Mouse (Mus musculus) right cerebral cortex, adult 2 months (tissue): ENCODE data around the gene Atl2.

ENCODE experiments used
- DNase-seq, 2 experiments: peaks; one replicate each; pipeline ENCODE4 v3.0.0; 2021 to 2022; ENCODE audit warnings: low spot score in 2 of 2

Atl2 gene

DNA sequence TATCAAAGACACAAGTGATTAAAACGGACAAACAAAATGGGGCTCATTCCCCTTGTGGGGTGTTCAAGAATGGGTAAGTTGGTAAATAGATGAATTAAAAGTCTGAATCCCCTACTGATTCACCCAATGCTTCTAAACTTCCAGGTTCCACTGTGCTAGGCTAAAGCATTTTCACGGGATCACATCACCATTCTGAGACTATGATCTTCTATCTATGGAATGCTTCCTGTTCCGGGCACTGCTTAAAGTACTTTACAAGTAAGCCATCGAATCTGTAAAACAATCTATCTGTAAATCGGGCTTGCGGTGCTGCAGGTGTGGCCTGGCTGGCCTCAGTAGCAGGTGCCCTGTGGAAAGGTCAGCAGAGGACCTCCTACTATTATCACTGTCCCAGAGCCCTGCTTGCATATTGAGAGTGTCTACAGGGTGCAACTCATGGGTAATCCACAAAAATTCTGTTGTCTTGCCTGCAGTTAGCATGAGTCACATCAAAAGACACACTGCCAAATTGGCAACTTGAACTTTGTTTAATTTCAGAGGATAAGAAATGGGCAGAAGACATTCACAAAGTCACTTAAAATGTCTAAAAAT lies 2.3 kb upstream of the Atl2 start:
- DNase-seq: no peak

DNA sequence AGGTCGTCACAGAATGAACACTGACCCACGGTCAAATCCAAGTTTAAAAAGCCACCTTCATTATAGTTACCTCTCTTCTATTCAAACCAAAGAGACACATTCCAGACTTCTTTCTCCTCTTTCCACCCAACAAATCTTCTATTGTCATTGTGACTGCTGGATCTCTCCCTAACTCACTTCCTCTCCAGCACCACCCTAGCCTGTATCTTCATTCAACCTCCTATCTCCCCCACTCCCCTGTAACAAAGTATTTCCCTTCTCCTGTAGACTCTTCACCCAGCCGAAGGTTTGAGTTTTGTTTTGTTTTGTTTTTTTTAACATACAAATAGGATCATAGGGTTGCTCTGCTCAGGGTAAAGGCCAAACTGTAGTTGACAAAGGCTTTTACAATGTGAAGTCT lies 1.7 kb upstream of the Atl2 start:
- DNase-seq: no peak

DNA sequence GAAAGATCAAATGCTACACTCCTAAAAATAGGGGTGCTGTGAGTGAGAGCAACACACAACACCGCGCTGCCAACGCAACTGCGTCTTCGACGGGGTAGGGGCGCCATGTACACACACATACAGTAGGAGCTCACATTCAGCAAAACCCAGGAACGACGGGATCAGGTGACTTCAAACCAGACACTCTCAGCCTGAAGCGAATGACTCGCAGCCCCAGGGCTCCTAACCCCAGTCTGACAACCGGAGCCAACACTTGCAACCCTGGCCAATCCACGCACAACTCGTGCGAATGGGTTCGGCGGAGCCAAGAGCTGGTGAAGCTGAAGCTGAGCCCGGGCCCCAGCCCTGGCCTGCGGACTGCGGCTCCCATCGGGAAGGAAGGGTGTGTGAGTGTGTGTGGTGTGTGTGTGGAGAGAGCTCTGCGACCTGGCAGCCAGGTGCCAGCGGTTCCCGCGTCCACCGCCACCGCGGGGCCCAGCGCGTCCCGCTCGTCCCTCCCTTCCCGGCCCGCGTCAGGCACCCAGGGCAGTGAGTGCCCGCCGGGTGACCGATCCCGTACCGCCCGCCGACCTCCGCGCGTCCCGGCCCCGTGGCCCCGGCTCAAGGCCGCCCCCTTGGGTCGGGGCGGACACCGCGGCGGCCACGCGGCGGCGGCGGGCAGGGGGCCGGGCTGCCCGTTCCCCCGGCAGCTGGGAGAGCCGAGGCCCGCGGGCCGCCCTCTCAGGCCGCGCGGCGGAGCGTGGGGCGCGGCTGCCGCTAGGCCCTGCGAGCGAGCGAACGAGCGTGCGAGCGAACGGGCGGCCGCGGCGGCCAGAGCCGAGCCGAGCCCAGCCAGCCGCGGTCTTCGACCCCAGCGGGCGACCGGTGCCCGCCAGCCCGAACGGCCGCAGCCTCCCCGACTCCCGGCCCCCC lies 696 bp downstream of the Atl2 start:
- DNase-seq: peak; percentile 55 to 72

DNA sequence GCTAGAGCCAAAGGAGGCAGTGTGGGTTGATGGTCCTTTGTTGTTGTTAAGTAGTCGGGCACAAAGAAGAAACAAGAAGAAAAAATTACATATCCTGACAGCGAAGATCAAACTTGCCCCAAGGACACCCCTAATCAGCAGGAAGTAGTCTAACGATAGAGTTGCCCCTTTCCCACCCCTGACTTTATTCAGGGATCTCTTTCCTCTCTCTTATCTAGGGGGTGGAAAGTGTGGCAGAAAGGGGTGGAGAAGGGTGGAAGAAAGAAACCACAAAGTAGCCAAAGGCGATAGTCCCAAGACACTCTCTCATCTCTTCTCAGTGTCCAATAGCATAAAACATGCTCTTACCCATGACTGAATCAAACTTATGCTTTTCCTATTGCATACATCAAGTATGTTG lies 1.9 kb downstream of the Atl2 start:
- no peak for DNase-seq

DNA sequence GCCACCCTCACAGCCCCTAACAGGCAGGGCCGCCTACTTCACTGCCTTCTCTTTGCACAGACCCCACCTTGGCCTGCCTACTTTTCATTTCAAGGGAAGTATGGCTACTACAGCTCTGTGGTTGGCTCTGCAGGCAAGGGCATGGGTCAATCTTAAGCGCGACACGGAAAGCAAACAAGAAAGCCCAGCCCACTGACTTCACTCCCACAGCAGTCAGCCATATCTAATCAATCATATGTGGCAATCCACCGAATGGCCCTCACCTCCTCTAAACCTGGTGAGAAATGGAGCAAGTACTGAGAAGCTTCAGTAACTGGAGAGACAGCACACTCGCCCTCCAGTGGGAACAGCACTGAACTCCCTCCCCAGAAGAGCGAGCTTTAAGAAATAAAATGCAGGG lies 4.0 kb downstream of the Atl2 start:
- no peak for DNase-seq

DNA sequence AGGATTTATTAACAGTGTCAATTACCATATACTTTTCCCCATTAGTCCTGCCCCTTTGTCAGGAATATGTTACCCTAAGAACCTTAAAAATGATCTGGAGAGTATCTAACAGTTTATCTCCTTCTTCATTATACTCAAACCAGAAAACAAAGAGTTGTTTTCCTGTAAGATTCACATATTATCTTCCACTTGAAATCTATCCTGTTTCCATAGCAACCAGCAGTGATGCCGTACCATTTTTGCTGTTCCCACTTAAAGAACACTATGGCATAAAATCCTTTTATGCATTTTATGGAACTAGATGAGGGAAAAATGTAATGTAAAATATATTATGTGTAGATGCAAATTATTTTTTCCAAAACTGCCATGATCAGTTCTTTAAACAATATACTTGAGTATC lies 8.0 kb downstream of the Atl2 start:
- DNase-seq: no peak

DNA sequence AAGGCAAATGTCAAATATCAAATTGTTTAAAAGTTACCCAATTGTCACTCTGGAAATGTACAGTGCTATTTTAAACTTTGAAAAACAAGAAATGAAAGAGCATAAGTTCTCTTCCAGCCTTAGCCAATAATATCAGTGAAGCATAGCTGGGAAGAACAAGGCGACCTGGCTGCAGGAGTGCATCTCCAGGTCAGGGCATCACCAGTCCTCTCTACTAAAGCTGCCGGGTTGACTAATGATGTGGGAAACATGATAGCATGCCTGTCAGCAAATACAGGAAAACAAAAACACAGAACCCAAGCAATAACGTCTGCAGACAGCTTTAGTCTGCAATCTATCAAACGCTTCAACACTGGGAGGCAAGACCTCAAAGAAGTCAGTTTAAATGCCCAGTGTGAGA lies 12.7 kb downstream of the Atl2 start:
- DNase-seq: no peak

DNA sequence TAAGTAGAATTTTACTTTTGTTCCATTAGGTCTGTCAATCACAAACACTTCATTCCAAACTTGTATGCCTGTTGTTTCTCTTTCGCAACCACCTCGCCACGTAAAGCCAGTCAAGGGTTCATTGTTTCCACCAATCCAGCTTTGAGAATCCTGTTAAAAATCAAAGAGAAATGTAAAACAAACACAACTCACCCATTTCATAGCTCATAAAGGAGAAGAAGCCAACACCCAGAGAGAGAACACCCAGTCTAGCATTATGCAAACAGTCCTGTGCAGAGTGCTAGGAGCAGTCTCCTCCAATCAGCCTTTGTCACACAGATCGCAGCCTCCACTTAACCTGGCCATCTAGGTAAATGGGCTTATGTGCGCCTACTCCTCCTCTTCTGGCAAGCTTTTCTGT lies 30.9 kb downstream of the Atl2 start:
- DNase-seq: no peak

DNA sequence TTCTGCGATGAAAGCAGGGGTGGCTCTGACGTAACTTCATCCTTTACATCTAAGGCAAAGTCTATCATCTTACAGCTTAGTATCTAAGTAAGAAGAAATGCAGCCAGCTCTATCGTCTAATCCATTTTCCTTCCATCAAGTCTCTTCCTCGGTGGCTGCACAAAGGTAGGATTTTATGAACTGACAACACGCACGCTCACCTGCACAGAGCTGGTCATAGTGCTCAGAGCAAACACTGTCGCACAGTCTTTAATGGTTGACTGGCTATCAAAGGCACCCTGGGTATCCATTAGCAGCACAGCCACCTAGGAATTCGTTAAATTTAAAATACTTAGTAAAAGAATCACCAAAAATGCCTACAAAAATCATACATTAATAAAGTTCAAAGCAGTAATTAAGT lies 31.4 kb downstream of the Atl2 start:
- no peak for DNase-seq

DNA sequence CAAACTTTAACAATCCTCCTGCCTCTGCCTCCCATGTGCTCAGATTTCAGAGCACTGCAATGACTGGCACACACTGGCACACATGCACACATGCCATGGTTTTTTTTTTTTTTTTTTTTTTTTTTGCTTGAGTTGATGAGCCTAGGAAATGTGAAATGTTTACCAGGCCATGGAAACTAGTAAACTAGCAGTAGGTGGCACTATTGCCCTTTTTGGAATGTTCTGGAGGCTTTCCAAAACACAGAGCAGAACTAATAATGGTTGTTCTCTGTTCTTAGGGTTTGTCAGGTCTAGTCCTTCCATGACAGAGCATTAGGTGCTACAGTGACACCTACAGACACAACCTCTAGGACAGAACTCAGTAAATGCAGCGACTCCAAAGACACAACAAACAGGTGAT lies 33.9 kb downstream of the Atl2 start:
- no peak for DNase-seq

DNA sequence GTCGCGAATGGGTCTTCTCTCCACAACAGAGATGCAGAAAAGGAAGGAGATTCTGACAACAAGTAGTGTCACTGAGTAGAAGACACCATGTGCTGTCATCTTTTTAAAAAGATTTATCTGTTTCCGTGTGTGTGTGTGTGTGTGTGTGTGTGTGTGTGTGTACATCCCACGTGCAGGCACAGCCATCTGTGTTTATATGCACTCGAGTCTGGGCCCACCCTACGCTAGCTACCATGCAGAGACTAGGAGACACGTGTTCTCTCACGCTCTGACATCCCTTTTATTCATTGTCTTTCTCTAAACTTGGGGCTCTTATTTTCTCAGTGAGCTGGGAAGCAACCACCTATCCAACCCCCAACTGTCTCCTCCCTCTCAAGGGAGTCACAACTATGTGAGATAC lies 40.4 kb downstream of the Atl2 start:
- DNase-seq: peak; percentile 22 to 27

DNA sequence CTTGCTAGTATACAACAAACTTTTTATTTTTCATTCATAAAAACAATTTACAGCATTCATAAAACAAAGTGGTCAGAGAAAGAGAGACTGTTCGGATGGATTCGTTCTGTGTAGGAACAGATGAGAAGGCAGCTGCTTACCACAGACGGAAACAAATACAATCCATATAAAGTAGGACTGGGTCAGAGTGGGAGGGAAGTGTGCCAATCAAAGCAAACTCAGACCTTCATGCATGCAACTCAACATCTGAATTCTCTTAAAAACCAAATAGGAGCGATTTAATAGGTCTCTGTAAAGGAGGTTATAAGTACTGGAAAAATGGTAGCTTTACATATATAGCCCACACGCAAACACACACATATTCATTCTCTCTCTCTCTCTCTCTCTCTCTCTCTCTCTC lies 47.5 kb downstream of the Atl2 start:
- DNase-seq: no peak

DNA sequence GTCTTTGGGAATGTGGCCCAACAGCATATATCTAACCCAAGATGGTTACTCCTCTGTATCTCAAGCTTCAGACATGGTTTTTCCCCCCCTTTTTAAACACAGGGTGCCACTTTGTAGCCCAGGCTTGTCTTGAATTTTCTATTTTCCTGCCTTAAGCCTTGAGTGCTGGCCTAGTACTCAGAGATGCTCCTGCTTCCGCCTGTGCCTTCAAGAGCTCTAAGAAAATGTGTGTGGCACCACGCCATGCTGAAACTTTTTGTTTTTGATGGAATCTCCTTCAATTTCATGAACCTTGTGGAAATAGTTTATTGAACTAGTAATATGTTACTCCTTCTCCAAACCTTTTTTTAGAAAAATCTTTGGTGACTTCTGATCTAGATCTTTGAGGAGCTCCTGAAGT lies 49.7 kb downstream of the Atl2 start:
- no peak for DNase-seq

DNA sequence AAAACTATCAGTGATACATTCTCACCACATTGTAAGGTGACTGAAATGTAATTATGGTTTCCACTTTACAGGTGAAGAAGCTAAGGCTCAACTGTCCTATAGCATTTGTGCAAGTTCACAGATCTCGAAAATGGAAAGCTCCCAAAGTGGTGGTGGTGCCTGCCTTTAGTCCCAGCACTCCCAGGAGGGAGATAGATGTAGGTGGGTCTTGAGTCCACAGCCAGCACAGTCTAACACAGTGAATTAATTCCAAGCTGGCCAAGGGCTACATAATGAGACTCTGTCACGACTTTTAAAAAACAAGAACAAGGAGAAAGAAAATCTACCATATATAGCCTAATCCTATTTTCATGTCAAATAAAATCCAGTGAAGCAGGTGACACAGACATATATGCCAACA lies 50.2 kb downstream of the Atl2 start:
- DNase-seq: no peak

DNA sequence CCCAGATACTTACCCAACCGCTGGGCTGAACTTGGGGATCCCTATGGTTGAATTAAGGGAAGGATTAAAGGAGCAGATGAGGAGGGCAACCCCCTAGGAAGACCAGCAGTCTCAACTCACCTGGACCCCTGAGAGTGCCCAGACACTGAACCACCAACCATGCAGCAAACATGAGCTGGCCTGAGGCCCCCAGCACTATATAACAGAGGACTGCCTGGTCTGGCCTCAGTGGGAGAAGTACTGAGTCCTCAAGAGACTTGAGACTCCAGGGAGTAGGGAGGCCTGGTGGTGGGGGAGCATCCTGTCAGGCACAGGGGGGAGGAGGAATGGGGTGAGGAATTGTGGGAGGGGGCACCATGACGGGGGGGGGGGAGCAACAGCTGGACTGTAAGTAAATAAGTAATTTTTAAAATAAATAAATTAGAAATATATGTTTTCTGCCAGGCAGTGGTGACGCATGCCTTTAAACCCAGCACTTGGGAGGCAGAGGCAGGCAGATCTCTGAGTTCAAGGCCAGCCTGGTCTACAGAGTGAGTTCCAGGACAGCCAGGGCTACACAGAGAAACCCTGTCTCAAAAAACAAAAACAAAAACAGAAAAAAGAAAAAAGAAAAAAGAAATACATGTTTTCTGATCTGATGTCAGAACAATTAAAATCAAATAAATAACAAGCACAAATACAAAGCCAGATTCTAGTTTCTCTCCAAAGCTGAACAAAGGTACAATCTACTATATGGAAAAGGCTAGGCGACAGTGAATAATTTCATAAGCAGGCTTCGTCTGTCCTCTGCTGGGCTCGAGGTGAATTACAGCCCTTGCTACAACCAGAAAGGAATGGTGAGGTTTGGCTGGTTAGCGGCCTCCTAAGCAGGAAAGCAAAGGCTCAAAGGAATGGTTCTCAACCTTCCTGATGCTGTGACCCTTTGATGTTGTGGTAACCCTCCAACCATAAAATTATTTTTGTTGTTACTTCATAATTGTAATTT lies 55.4 kb downstream of the Atl2 start:
- peak; percentile 80 to 82 for DNase-seq

DNA sequence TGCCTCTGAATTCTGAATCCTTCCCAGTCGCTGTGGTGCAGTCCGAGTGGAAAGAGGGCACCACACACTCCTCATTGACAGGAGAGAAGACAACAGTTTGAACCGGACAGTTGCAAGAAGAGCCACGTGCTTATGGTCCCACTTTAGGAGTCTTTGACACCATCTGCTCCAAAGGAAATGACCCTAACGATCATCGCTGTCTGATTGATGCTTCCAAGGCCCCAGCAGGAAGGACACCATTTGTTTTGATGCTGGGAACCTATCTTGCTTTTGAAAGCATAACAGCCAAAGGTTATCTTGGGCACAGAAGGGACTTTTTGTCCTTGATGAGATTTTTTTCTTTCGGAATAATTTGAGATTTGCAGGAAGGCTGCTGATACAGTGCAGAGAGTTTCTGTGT lies 58.9 kb downstream of the Atl2 start:
- DNase-seq: no peak

DNA sequence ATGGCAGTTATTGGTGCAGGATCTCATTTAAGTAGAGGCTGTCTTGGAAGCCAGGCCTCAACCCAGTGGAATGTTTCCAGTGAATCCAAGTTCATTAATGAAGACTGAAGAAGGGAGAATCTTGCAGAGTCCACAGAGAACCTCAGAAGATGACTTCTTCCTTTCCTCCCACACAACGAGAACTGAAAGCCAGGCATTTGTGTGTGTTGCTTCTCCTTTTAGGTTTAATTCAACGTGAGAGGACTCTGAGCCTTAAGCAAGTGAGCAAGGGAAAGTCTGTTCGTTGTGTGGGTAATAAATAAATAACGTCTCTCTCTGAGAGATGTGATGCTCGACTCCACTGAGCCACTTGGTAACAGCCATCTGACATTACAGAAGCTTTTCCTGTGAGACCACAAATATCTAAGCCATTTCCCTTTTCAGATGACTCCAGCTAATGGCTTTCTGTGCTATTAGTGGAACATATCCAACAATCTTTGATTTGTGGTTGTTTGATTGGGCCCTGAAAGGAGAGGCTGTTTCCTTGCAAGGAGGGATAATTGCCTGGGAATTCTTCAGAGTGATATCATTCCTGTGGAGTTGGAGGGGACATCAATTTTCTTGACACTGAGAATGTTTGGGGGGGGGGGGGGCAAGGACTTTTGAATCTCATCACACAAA lies 60.1 kb downstream of the Atl2 start:
- no peak for DNase-seq

DNA sequence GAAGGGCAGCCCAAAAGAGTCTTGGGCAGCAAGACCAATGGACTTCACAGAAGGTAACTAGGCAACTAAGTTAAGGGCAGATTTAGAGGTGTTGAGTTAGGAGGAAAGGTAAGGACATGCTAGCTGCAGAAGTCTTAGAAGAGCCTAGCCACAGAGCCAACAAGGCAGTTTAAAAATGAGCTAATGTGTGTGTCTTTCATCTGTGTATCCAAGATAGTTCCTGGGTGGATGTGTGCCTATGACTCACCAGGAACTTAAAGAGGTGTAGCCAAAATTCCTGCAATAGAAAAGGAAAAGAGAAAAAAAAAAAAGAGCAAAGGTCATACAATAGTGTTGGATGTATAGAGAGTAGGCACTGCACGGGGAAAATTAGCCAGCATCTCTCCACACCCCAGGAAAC lies 63.6 kb downstream of the Atl2 start:
- no peak for DNase-seq

DNA sequence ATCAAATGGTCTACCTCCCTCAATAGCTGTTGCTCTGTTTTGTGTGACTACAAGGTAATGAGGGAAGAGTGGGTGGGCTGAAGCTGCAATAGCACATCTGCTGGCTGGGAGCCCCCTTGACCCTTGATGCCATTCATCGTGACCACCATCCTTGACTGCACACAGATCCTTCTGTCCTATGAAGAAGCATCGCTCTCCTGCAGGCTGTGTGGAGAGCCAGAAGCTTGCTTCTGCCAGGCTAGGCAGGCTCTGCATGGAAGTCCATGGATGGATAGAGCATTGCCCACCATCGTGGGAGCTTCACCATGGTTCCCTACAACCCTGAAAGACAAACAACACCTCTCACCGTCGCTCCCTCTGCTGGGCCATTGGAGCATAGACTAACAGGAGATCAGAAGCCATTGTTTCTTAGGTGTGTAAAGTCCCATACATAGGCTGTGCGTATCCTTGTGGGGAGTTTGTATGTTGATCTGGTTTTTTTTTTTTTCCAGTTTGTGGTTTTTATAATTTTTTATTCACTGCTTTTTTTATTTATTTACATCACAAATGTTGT lies 69.4 kb downstream of the Atl2 start:
- no peak for DNase-seq

DNA sequence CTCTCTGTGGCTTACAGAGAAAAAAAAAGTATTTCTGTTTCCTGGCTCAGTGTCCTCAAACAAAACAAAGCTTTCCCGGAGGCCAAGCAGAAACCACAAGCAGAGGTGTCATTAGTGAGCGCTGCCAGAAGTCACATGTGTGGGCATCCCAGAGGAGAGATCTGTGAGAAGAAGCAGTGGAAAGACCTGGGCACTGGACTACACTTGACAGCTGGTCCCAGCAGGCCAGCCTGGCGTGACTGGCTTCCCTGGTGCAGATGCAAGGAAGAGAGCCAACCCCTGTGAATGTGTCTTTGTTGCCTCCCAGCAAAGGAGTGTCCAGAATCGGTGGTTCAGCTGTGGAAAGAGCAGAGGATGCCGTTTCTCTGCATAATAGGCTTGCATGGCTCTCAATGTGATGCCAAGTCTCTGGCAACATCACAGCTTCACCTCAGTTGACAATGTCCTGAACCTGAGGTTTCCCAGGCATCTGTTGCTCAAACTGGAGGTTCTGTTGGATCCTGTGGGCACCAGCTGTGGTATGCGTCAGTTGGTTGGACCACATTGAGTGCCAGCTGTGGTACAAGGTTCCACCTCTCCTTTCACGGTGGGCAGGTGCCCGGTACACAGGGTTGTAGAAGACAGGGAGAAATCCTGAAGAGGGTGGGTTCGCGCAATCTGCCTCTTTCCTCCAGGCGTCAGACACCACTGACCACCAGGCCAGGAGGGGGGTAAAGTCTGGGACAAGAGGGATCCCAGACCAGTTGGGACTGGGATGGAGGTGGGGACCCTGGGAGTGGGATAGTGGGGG lies 70.5 kb downstream of the Atl2 start:
- DNase-seq: no peak

DNA sequence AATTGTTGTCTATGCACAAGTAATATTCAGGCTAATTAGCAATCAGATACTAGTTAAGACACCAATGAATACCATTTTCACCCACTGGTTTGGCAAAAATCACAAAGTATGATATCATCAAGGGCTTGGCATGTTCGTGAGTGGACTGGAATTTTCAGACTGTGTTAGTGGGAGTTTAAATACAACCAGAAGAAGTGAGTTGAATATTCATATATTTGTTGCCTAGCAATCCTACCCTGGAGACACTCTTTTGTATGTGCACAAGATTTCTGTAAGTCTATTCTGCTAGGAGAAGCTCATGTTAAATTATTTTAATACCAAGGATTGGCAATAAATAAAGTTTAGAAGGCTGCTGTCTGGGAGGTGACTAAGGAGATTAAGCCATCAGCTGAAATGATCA lies 71.5 kb downstream of the Atl2 start:
- DNase-seq: no peak
